Mouse (Mus musculus): ENCODE results near the gene I830077J02Rik.

I830077J02Rik gene

GRCm38 (mm10) chr3:105893941-105894391 is 38.5 kb downstream of the I830077J02Rik start:
- no peak for DNase-seq (ENCODE audit: low spot score)

- no peak for DNase-seq (ENCODE audit: low spot score)
These were observed 39.6 kb downstream of the I830077J02Rik start for GRCm38 (mm10) chr3:105892572-105893495.

GRCm38 (mm10) chr3:105891760-105892571 is 40.5 kb downstream of the I830077J02Rik start:
- no peak for DNase-seq (ENCODE audit: low spot score)

- no peak for DNase-seq (ENCODE audit: low spot score)
These were observed 41.3 kb downstream of the I830077J02Rik start for GRCm38 (mm10) chr3:105891141-105891540.

GRCm38 (mm10) chr3:105890220-105890619 is 42.2 kb downstream of the I830077J02Rik start:
- no peak for DNase-seq (ENCODE audit: low spot score)

- DNase-seq (ENCODE audit: low spot score), result no peak
These were observed 43.5 kb downstream of the I830077J02Rik start for GRCm38 (mm10) chr3:105888961-105889360.

- no peak for DNase-seq (ENCODE audit: low spot score)
These were observed 49.4 kb downstream of the I830077J02Rik start for GRCm38 (mm10) chr3:105883111-105883510.

- DNase-seq (ENCODE audit: low spot score), result no peak
These were observed 50.4 kb downstream of the I830077J02Rik start for GRCm38 (mm10) chr3:105882105-105882504.

GRCm38 (mm10) chr3:105880419-105880818 is 52.0 kb downstream of the I830077J02Rik start:
- DNase-seq (ENCODE audit: low spot score), result no peak

GRCm38 (mm10) chr3:105878751-105879150 is 53.7 kb downstream of the I830077J02Rik start:
- no peak for DNase-seq (ENCODE audit: low spot score)

- DNase-seq (ENCODE audit: low spot score), result no peak
These were observed 54.5 kb downstream of the I830077J02Rik start for GRCm38 (mm10) chr3:105877919-105878318.

- no peak for DNase-seq (ENCODE audit: low spot score)
These were observed 55.1 kb downstream of the I830077J02Rik start for GRCm38 (mm10) chr3:105877252-105877803.

GRCm38 (mm10) chr3:105876022-105876421 is 56.4 kb downstream of the I830077J02Rik start:
- DNase-seq (ENCODE audit: low spot score), result no peak

All from ovary, postnatal 10 days (tissue).